Mouse (Mus musculus) liver, embryonic 15.5 days (tissue): ENCODE results near the gene Cfap97d2. TPM values are rescaled to one million over a fixed set of nuclear protein-coding genes. Genes with fewer than 3 reads are reported as not detected.
A peak's percentile ranks its signal among the peaks of the same experiment; 100 is the strongest.
"Not testable (repeated sequence)": the region's sequence is repeated elsewhere in the genome, so short reads cannot be mapped to it uniquely, and the experiment has no call there.

ENCODE experiments used
- ATAC-seq: fragments of 200-750 bp; cut with Nextera tagmentation; 2 replicates; pipeline ENCODE4 v1.8.0; 2017; ENCODE audit warnings: moderate number of reproducible peaks, mild to moderate bottlenecking, moderate library complexity; ENCODE audit not compliant: insufficient read depth
- H3K27ac ChIP-seq: fragments of 300-500 bp; sonication (generic); replicated peaks from 2 replicates; pipeline ENCODE4 v1.5.1; 2015; ENCODE audit warnings: mild to moderate bottlenecking, inconsistent platforms
- H3K27me3 ChIP-seq: fragments of 300-500 bp; sonication (generic); 2 replicates; pipeline ENCODE4 v1.6.1; 2015; ENCODE audit warnings: mild to moderate bottlenecking, inconsistent platforms
- H3K36me3 ChIP-seq: fragments of 300-500 bp; sonication (generic); replicated peaks from 2 replicates; pipeline ENCODE4 v1.6.1; 2015; ENCODE audit warnings: moderate library complexity, mild to moderate bottlenecking, inconsistent platforms
- H3K4me1 ChIP-seq: fragments of 300-500 bp; sonication (generic); replicated peaks from 2 replicates; pipeline ENCODE4 v1.6.1; 2015; ENCODE audit warnings: inconsistent platforms
- H3K4me2 ChIP-seq: fragments of 300-500 bp; sonication (generic); 2 replicates; pipeline ENCODE4 v1.6.1; 2015; ENCODE audit warnings: moderate library complexity, mild to moderate bottlenecking, inconsistent platforms
- H3K4me3 ChIP-seq: fragments of 300-500 bp; sonication (generic); replicated peaks from 2 replicates; pipeline ENCODE4 v1.5.1; 2015; ENCODE audit warnings: mild to moderate bottlenecking, inconsistent platforms
- H3K9ac ChIP-seq: fragments of 300-500 bp; sonication (generic); 2 replicates; pipeline ENCODE4 v1.6.1; 2015; ENCODE audit warnings: moderate library complexity, mild to moderate bottlenecking, inconsistent platforms
- H3K9me3 ChIP-seq: fragments of 300-500 bp; sonication (generic); replicated peaks from 2 replicates; pipeline ENCODE4 v1.6.1; 2016; ENCODE audit warnings: inconsistent platforms
- WGBS: fragments of 180-500 bp; shearing (Covaris S2); methylation state at CpG from one replicate; pipeline ENCODE4 v1.1.7; 2015; ENCODE audit warnings: mixed read lengths; ENCODE audit not compliant: insufficient replicate concordance; 5-methylcytosine and 5-hydroxymethylcytosine counted together
- polyA plus RNA-seq: library from polyadenylated mRNA; unstranded; fragments of >200 nt; fragmentation: Nextera tagmentation; extraction: Ambion mirVana; gene quantifications from 2 replicates; pipeline ENCODE4 v1.2.1, GENCODE M21; 2015

Cfap97d2 gene
- polyA plus RNA-seq, 1 experiment from 2014 or later: not detected

DNA sequence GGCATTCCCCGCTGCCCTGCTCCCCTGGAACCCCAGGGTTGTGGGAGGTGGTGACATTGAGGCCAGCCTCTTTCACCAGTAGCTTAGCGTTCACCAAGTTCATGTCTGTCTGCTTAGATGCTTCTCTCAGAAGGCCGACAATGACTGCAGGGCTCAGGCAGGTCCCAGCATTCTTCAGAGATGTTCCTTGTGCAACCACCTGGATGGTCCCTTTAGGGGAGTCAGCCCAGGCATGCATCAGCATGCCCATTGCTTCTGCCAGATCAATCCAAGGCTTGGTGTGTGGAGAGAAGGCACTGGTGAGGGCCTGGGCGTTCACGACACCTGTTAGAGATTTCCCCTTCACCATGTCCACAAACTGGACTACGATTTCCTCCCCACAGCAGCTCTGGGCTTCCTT lies 40.5 kb downstream of the Cfap97d2 start:
- not testable (repeated sequence) for H3K27ac ChIP-seq, H3K36me3 ChIP-seq, H3K9me3 ChIP-seq, H3K9ac ChIP-seq, H3K4me2 ChIP-seq, ATAC-seq, H3K4me3 ChIP-seq, H3K27me3 ChIP-seq
- 78% methylated on average over 6 of the region's 6 CpGs for WGBS
- H3K4me1 ChIP-seq: peaks cover 15% of the 10 kb centered on the region

- Histone ChIP-seq H3K4me1 (peaks cover 1% of the 10 kb centered on the region), H3K4me2 (no peak overlapping the region), H3K9me3 (no peaks in the 10 kb centered on the region), H3K9ac (no peak overlapping the region), H3K4me3 (no peak overlapping the region), H3K27ac (no peak overlapping the region), H3K27me3 (no peaks in the 10 kb centered on the region), H3K36me3 (no peaks in the 10 kb centered on the region)
- WGBS: 29% methylated on average over 3 of the region's 3 CpGs
- no peak for ATAC-seq
Observed at GRCm38 (mm10) chr8:13747626-13748025, 41.9 kb downstream of the Cfap97d2 start.

GRCm38 (mm10) chr8:13753680-13754079 lies 48.0 kb downstream of the Cfap97d2 start:
- 12% methylated on average over 2 of the region's 2 CpGs for WGBS
- Histone ChIP-seq H3K9ac (no peak overlapping the region), H3K4me1 (peaks cover 13% of the 10 kb centered on the region), H3K36me3 (no peaks in the 10 kb centered on the region), H3K27ac (no peak overlapping the region), H3K27me3 (peaks cover 4% of the 10 kb centered on the region; the same call in 1 of the 2 replicates), H3K9me3 (no peaks in the 10 kb centered on the region), H3K4me2 (no peak overlapping the region), H3K4me3 (no peak overlapping the region)
- no peak for ATAC-seq

DNA sequence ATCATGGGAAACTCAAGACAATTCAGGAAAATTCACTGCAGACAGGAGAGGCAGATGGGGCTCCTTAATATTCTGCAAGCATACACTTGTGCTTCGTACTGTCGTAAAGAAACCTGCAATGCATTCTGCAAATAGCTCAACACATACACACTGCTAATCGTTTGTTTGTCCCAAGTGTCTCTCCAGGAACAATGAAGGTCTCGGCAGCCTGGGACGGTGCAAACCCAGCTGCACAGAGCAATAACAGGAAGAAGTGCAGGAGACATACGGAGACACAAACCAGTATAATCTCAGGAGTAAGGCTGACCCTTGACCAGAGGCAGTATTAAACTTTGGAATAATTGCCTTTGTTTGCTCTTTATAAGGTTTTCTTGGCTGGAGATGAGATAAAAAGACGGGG lies 50.8 kb downstream of the Cfap97d2 start:
- 69% methylated on average over 7 of the region's 7 CpGs for WGBS
- H3K4me2 ChIP-seq: no peak overlapping the region
- ATAC-seq: no peak

DNA sequence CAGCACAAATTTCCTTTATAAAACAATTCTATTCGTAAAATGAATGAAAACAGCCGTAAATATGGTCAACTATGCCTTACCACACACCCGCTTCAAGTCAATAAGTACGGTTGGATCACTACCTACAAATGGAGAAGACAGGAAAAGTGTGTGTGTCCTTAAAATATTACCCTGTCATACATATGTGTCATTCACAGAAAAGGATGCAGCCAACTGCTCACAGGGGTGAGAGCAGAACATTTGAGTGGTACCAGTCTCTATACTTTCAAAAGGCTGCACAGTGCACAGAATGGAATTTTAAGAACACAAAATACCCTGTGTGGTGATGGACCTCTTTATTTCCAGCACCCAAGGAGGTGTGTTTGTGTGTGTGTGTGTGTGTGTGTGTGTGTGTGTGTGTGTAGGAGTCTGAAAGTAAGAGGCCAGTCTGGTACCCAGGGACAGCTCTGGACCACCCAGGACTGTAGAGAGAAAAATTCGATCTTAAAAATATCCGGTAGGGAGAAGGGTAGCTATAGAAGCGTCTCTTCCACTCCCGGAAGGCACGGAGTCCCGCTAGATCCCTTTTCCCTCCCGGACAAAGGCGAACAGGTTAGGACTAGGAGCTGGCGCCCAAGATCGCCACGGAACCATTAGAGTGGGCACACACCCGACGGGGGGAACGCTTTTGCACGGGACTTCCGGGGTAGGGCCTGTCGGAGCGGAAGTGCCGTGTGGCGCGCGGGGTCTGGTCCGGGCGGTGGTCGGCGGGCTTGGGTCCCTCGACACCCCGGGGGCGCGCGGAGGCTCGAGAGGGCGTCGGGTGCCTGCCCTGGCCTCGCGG lies 51.5 kb downstream of the Cfap97d2 start, which contains the start of gene Cdc16:
Gene Cdc16 (plus strand): TSS at position 695 of the 823 bp plus-strand sequence.
- peak within 1 kb of the TSS; percentile 83 for H3K27ac ChIP-seq
- peak within 1 kb of the TSS; percentile 90 for H3K9ac ChIP-seq
- peaks cover 23% of the 10 kb centered on the region for H3K4me1 ChIP-seq
- H3K4me2 ChIP-seq: peak within 1 kb of the TSS; percentile 81
- peaks cover 19% of the 10 kb centered on the region for H3K36me3 ChIP-seq
- no peaks in the 10 kb centered on the region for H3K9me3 ChIP-seq
- WGBS: 8% methylated on average over 40 of the region's 40 CpGs
- ATAC-seq: peak; percentile 88
- peak within 1 kb of the TSS; percentile 99 for H3K4me3 ChIP-seq
- H3K27me3 ChIP-seq: peaks cover 4% of the 10 kb centered on the region; the same call in 1 of the 2 replicates

More for the DNA sequence above, 50.8 kb downstream of the Cfap97d2 start:
- H3K4me3 ChIP-seq: no peak overlapping the region
- H3K27me3 ChIP-seq: peaks cover 4% of the 10 kb centered on the region; the same call in 1 of the 2 replicates
- H3K9me3 ChIP-seq: no peaks in the 10 kb centered on the region
- peaks cover 15% of the 10 kb centered on the region for H3K36me3 ChIP-seq
- H3K4me1 ChIP-seq: peaks cover 23% of the 10 kb centered on the region
- H3K9ac ChIP-seq: no peak overlapping the region
- H3K27ac ChIP-seq: no peak overlapping the region

DNA sequence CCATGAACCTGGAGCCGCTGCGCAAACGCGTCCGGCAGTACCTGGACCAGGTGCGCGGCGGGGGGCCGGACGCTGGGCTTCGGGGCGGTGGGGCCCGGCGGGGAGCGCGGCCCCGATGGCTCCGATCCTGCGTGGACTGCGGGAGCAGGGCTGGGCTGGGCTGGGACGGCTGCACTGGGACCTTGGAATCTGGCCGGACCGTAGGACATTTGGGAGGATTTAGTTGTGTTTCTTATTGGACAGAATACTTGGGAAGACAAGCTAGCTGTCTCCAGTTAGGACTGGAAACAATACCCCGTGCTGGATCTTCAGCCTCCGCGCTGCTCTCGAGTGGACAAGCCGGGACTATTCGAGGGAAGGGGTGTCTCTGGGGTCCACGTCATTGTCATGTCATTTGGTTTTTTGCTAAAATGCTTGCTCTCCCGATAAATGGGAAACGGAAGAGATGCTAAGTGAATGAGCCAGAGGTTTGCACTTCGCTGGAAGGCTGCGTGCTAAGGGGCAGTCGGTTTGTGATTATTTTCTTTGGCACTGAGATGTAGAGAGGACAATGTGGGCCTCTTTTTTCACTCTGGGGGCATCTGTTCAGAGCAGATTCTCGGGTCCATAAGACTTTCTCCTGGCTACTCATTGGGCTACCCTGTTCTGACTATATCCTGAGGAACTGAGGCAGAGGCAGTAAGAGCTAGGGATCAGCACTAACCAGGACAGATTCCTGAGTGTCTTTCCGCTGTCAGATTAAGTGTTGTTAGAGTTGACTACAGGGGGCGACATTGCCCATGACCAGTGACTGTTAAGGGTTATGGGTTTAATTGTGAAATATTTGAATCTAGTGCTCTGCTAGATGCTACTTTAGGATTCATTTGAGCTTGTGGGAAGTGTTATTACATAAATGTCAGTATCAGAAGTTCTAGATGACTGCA lies 52.4 kb downstream of the Cfap97d2 start:
- H3K27ac ChIP-seq: peak overlapping the region; percentile 83
- H3K36me3 ChIP-seq: peaks cover 28% of the 10 kb centered on the region
- H3K4me1 ChIP-seq: peaks cover 23% of the 10 kb centered on the region
- no peaks in the 10 kb centered on the region for H3K9me3 ChIP-seq
- ATAC-seq: peak; percentile 65
- H3K4me3 ChIP-seq: peak overlapping the region; percentile 99
- H3K27me3 ChIP-seq: peaks cover 4% of the 10 kb centered on the region; the same call in 1 of the 2 replicates
- H3K9ac ChIP-seq: peak overlapping the region; percentile 90
- peak overlapping the region; percentile 81 for H3K4me2 ChIP-seq
- WGBS: under 1% methylated on average over 38 of the region's 38 CpGs

GRCm38 (mm10) chr8:13769206-13769605 lies 63.5 kb downstream of the Cfap97d2 start:
- peaks cover 86% of the 10 kb centered on the region for H3K36me3 ChIP-seq
- WGBS: 83% methylated on average over 11 of the region's 11 CpGs

GRCm38 (mm10) chr8:13780536-13780935 lies 74.8 kb downstream of the Cfap97d2 start:
- H3K27ac ChIP-seq: no peak overlapping the region
- no peak overlapping the region for H3K4me3 ChIP-seq
- H3K4me1 ChIP-seq: peaks cover 14% of the 10 kb centered on the region
- H3K27me3 ChIP-seq: no peaks in the 10 kb centered on the region
- peaks cover 58% of the 10 kb centered on the region for H3K36me3 ChIP-seq
- no peak overlapping the region for H3K4me2 ChIP-seq
- 78% methylated on average over 3 of the region's 3 CpGs for WGBS
- H3K9me3 ChIP-seq: no peaks in the 10 kb centered on the region
- H3K9ac ChIP-seq: no peak overlapping the region
- ATAC-seq: no peak

More at GRCm38 (mm10) chr8:13769206-13769605, 63.5 kb downstream of the Cfap97d2 start:
- H3K27me3 ChIP-seq: no peaks in the 10 kb centered on the region
- ATAC-seq: no peak
- H3K4me2 ChIP-seq: no peak overlapping the region
- H3K4me3 ChIP-seq: no peak overlapping the region
- H3K9me3 ChIP-seq: no peaks in the 10 kb centered on the region
- no peak overlapping the region for H3K9ac ChIP-seq
- H3K4me1 ChIP-seq: no peaks in the 10 kb centered on the region
- no peak overlapping the region for H3K27ac ChIP-seq

DNA sequence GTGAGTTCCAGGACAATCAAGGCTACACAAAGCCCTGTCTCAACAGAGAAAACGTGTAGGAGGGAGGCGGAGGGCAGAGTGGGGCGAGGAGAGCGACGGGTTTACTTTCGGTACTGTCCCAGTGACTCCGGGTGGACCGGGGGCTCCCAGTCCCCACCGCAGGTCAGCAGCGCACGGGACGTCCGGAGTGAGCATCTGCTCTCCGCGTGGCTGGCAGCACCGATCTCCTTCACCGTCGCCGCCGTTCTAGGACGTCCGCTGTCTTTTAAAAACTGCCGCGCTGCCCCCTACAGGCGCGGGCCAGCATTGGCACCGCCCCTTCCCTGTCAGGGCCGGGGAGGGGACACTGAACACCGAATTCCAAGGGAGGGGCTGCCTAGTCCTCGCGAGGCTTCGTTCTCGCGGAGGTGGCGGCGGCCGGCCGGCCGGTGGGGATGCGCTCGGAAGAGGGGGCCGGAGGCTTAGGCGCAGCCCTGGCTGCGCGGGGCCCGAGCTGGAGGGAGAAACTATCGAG lies 79.6 kb downstream of the Cfap97d2 start, which contains the start of gene Upf3a:
Gene Upf3a (plus strand): TSS at position 366 of the 514 bp plus-strand sequence.
- peak within 1 kb of the TSS; percentile 89 for H3K9ac ChIP-seq
- peak; percentile 90 for ATAC-seq
- peaks cover 21% of the 10 kb centered on the region for H3K4me1 ChIP-seq
- no peaks in the 10 kb centered on the region for H3K9me3 ChIP-seq
- H3K27me3 ChIP-seq: no peaks in the 10 kb centered on the region
- H3K4me3 ChIP-seq: peak within 1 kb of the TSS; percentile 67
- under 1% methylated on average over 47 of the region's 47 CpGs for WGBS
- H3K4me2 ChIP-seq: peak within 1 kb of the TSS; percentile 81
- peaks cover 26% of the 10 kb centered on the region for H3K36me3 ChIP-seq
- H3K27ac ChIP-seq: peak within 1 kb of the TSS; percentile 97

- Histone ChIP-seq H3K4me3 (peak overlapping the region; percentile 67), H3K9me3 (no peaks in the 10 kb centered on the region), H3K36me3 (peaks cover 22% of the 10 kb centered on the region), H3K4me2 (peak overlapping the region; percentile 81), H3K4me1 (peaks cover 21% of the 10 kb centered on the region), H3K27me3 (no peaks in the 10 kb centered on the region), H3K27ac (peak overlapping the region; percentile 97), H3K9ac (peak overlapping the region; percentile 89)
- peak; percentile 91 for ATAC-seq
- under 1% methylated on average over 46 of the region's 47 CpGs for WGBS
Observed at GRCm38 (mm10) chr8:13785764-13786299, 80.1 kb downstream of the Cfap97d2 start.
